Mouse (Mus musculus): ENCODE measurements around the gene Wbp4.
"Not testable (repeated sequence)": the region's sequence is repeated elsewhere in the genome, so short reads cannot be mapped to it uniquely, and the experiment has no call there.

GRCm38 (mm10) chr14:79452591-79452934, 28.8 kb downstream of the Wbp4 start:
- not testable (repeated sequence) for TF ChIP-seq CTCF (IDR thresholded peaks at IDR 0.05; ENCODE audit: borderline replicate concordance, extremely low read depth, insufficient read depth, insufficient read length); POLR2A (IDR thresholded peaks at IDR 0.05; ENCODE audit: borderline replicate concordance, extremely low read depth, insufficient read depth, insufficient read length, poor library complexity, severe bottlenecking)

Measured in brain, embryonic 14.5 days (tissue).